Mouse (Mus musculus): ENCODE results near the gene Gm28043. TPM values are rescaled to one million over a fixed set of nuclear protein-coding genes. Genes with fewer than 3 reads are reported as not detected.
A peak's percentile ranks its signal among the peaks of the same experiment; 100 is the strongest.
"Not testable (repeated sequence)": the region's sequence is repeated elsewhere in the genome, so short reads cannot be mapped to it uniquely, and the experiment has no call there.

Gene Gm28043
- polyA plus RNA-seq, 1 experiment from 2014 or later = 2.3 TPM

DNA sequence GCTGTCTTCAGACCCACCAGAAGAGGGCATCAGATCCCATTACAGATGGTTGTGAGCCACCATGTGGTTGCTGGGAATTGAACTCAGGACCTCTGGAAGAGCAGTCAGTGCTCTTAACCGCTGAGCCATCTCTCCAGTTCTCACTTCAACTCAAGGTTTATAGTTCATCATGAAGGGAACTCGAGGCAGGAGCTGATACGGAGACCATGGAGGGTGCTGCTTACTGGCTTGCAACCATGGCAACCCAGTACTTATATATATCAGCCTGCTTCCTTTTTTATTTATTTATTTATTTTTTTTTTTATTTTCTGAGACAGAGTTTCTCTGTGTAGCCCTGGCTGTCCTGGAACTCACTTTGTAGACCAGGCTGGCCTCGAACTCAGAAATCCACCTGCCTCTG lies 99.1 kb downstream of the Gm28043 start:
- not testable (repeated sequence) for ATAC-seq (replicated peaks; ENCODE audit: insufficient number of reproducible peaks, low FRiP score, low TSS enrichment); H3K27me3 ChIP-seq (ENCODE audit: control insufficient read depth, insufficient read depth, low read length); H3K36me3 ChIP-seq (ENCODE audit: control insufficient read depth, insufficient read depth, low read length); H3K27ac ChIP-seq (ENCODE audit: low read depth, low read length); H3K9ac ChIP-seq (ENCODE audit: low read depth, low read length); H3K4me3 ChIP-seq (ENCODE audit: low read depth, low read length); H3K4me2 ChIP-seq; H3K9me3 ChIP-seq (replicated peaks; ENCODE audit: control insufficient read depth, low read length)
- 94% methylated on average over 4 of the region's 4 CpGs for WGBS (ENCODE audit: insufficient replicate concordance)
- H3K4me1 ChIP-seq (ENCODE audit: control insufficient read depth, insufficient read depth, low read length) = peaks cover 44% of the 10 kb centered on the region

GRCm38 (mm10) chr17:29716732-29717445 lies 102.2 kb downstream of the Gm28043 start, which contains the start of gene Ccdc167:
Gene Ccdc167, minus strand, starts transcription at chr17:29717044.
- ATAC-seq (replicated peaks; ENCODE audit: insufficient number of reproducible peaks, low FRiP score, low TSS enrichment) = peak; percentile 92

DNA sequence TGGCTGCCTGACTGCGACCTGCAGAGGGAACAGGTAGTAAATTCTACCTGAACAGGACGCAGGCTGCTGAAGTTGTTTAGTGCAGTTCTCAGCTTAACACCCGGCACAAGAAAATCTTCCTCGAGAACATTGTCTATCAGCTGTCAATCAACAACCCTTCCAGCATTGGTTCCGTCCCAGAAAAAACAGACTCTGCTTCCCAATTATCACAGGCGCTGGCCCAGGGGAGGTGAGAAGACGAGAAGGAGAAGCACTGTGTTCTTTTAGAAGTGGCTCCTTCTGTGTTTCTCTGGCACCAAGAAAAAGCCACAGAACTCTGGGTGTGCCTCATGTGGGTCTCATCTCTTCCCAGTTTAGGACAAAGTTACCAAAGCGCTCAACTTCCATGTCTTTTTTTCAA lies 104.0 kb downstream of the Gm28043 start:
- Histone ChIP-seq H3K4me3 (ENCODE audit: low read depth, low read length) (no peak overlapping the region), H3K4me1 (ENCODE audit: control insufficient read depth, insufficient read depth, low read length) (peaks cover 4% of the 10 kb centered on the region; the same call in 1 of the 2 replicates), H3K9ac (ENCODE audit: low read depth, low read length) (no peak overlapping the region), H3K4me2 (no peak overlapping the region), H3K36me3 (ENCODE audit: control insufficient read depth, insufficient read depth, low read length) (no peaks in the 10 kb centered on the region), H3K27ac (ENCODE audit: low read depth, low read length) (no peak overlapping the region), H3K27me3 (ENCODE audit: control insufficient read depth, insufficient read depth, low read length) (no peaks in the 10 kb centered on the region), H3K9me3 (replicated peaks; ENCODE audit: control insufficient read depth, low read length) (no peaks in the 10 kb centered on the region)
- no peak for ATAC-seq (replicated peaks; ENCODE audit: insufficient number of reproducible peaks, low FRiP score, low TSS enrichment)
- 77% methylated on average over 8 of the region's 8 CpGs for WGBS (ENCODE audit: insufficient replicate concordance)

More at GRCm38 (mm10) chr17:29716732-29717445, 102.2 kb downstream of the Gm28043 start, which contains the start of gene Ccdc167:
- Histone ChIP-seq H3K4me2 (peak within 1 kb of the TSS; percentile 80), H3K27ac (ENCODE audit: low read depth, low read length) (no peak within 1 kb of the TSS), H3K27me3 (ENCODE audit: control insufficient read depth, insufficient read depth, low read length) (no peaks in the 10 kb centered on the region), H3K9me3 (replicated peaks; ENCODE audit: control insufficient read depth, low read length) (no peaks in the 10 kb centered on the region), H3K36me3 (ENCODE audit: control insufficient read depth, insufficient read depth, low read length) (no peaks in the 10 kb centered on the region), H3K9ac (ENCODE audit: low read depth, low read length) (peak within 1 kb of the TSS; percentile 73), H3K4me1 (ENCODE audit: control insufficient read depth, insufficient read depth, low read length) (peaks cover 13% of the 10 kb centered on the region), H3K4me3 (ENCODE audit: low read depth, low read length) (peak within 1 kb of the TSS; percentile 55)
- WGBS (ENCODE audit: insufficient replicate concordance) = 5% methylated on average over 41 of the region's 41 CpGs

DNA sequence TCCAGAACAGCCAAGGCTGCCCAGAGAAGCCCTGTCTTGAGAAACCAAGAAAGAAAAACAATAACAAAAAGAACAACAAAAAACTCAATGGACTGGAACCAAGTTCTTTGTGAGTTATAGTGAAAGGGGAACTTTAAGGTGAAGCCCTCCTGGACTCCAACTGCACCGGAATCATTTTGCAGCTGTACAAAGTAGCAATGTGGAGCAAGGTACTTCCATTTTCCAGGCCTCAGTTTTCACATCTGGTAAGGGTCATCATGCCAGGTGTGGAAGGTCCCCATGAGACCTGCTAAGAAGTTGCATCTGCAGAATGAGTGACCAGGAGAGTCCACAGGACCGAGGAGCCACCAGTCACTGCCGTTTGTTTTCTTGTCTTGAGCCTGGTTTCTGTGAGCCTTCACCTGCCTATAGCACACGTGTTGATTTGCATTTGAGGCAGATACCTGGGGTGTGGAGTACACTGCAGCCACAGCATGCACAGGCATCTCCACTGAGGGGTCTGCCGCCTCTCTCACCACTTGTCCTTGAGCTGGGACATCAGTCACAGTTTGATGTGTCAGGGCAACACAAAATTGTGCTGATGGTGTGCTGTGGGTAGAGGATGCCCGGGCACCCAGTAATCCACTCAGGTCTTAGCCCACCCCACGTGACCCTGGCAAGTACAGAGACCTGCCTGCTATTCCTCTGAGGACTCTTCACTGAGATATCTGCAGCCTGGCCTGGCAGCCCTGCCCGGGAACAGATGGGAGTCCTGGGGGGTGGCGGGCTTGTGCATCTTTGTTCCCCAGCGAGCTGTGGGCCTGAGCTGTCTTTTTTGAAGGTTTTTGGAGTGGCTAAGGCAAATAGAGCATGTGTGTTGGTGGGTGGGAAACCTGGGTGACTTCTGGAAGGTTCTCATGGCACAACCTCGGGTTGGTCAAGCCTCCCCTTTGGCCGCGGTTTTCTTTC lies 105.2 kb downstream of the Gm28043 start:
- WGBS (ENCODE audit: insufficient replicate concordance) = 74% methylated on average over 13 of the region's 13 CpGs
- no peak overlapping the region for H3K9ac ChIP-seq (ENCODE audit: low read depth, low read length)
- H3K4me3 ChIP-seq (ENCODE audit: low read depth, low read length) = no peak overlapping the region
- ATAC-seq (replicated peaks; ENCODE audit: insufficient number of reproducible peaks, low FRiP score, low TSS enrichment) = no peak
- H3K9me3 ChIP-seq (replicated peaks; ENCODE audit: control insufficient read depth, low read length) = no peaks in the 10 kb centered on the region
- H3K4me2 ChIP-seq = no peak overlapping the region
- H3K27me3 ChIP-seq (ENCODE audit: control insufficient read depth, insufficient read depth, low read length) = no peaks in the 10 kb centered on the region
- peaks cover 4% of the 10 kb centered on the region; the same call in 1 of the 2 replicates for H3K4me1 ChIP-seq (ENCODE audit: control insufficient read depth, insufficient read depth, low read length)
- no peaks in the 10 kb centered on the region for H3K36me3 ChIP-seq (ENCODE audit: control insufficient read depth, insufficient read depth, low read length)
- no peak overlapping the region for H3K27ac ChIP-seq (ENCODE audit: low read depth, low read length)

DNA sequence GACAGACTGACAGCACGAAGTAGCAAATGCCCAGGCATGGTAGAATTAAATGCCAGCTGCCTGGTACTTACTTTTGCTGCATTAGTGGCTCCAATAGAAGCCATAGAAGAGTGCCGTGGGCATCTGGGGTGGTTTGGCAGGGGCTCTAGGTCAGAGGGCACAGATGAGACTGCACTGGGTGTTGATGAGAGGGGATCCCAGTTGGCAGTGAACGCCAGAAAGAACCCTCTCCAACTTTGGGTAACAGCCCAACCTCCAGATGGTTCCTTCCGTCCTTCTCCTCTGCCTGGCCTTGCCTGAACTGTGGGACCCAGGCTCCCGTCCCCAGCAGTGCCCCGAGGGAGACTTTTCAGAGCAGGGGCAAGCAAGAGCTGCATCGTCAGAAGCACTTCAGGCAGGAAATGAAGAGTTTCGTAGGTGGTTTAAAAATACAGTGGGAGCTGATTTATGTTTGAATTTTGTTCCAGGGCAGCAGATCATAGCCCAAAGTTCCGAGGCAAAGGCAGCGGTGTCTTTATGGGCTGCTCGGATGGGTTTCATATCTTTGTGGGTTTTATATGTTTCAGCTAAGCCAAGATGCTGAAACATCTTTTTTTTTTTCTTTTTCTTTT lies 106.2 kb downstream of the Gm28043 start:
- 71% methylated on average over 11 of the region's 11 CpGs for WGBS (ENCODE audit: insufficient replicate concordance)
- Histone ChIP-seq H3K9ac (ENCODE audit: low read depth, low read length) (no peak overlapping the region), H3K27ac (ENCODE audit: low read depth, low read length) (no peak overlapping the region), H3K27me3 (ENCODE audit: control insufficient read depth, insufficient read depth, low read length) (no peaks in the 10 kb centered on the region), H3K36me3 (ENCODE audit: control insufficient read depth, insufficient read depth, low read length) (no peaks in the 10 kb centered on the region), H3K9me3 (replicated peaks; ENCODE audit: control insufficient read depth, low read length) (no peaks in the 10 kb centered on the region), H3K4me1 (ENCODE audit: control insufficient read depth, insufficient read depth, low read length) (peaks cover 4% of the 10 kb centered on the region; the same call in 1 of the 2 replicates), H3K4me3 (ENCODE audit: low read depth, low read length) (no peak overlapping the region), H3K4me2 (no peak overlapping the region)
- no peak for ATAC-seq (replicated peaks; ENCODE audit: insufficient number of reproducible peaks, low FRiP score, low TSS enrichment)

GRCm38 (mm10) chr17:29724610-29725009 lies 109.9 kb downstream of the Gm28043 start:
- no peaks in the 10 kb centered on the region for H3K4me1 ChIP-seq (ENCODE audit: control insufficient read depth, insufficient read depth, low read length)
- no peak overlapping the region for H3K4me3 ChIP-seq (ENCODE audit: low read depth, low read length)
- no peaks in the 10 kb centered on the region for H3K9me3 ChIP-seq (replicated peaks; ENCODE audit: control insufficient read depth, low read length)
- no peak overlapping the region for H3K9ac ChIP-seq (ENCODE audit: low read depth, low read length)
- H3K27me3 ChIP-seq (ENCODE audit: control insufficient read depth, insufficient read depth, low read length) = no peaks in the 10 kb centered on the region; the same call in 1 of the 2 replicates
- no peaks in the 10 kb centered on the region for H3K36me3 ChIP-seq (ENCODE audit: control insufficient read depth, insufficient read depth, low read length)
- 84% methylated on average over 6 of the region's 6 CpGs for WGBS (ENCODE audit: insufficient replicate concordance)
- no peak overlapping the region for H3K27ac ChIP-seq (ENCODE audit: low read depth, low read length)
- no peak overlapping the region for H3K4me2 ChIP-seq
- no peak for ATAC-seq (replicated peaks; ENCODE audit: insufficient number of reproducible peaks, low FRiP score, low TSS enrichment)

- H3K4me3 ChIP-seq (ENCODE audit: low read depth, low read length) = no peak overlapping the region
- no peaks in the 10 kb centered on the region for H3K9me3 ChIP-seq (replicated peaks; ENCODE audit: control insufficient read depth, low read length)
- 75% methylated on average over 6 of the region's 6 CpGs for WGBS (ENCODE audit: insufficient replicate concordance)
- H3K4me2 ChIP-seq = no peak overlapping the region
- no peaks in the 10 kb centered on the region for H3K36me3 ChIP-seq (ENCODE audit: control insufficient read depth, insufficient read depth, low read length)
- no peak for ATAC-seq (replicated peaks; ENCODE audit: insufficient number of reproducible peaks, low FRiP score, low TSS enrichment)
- H3K4me1 ChIP-seq (ENCODE audit: control insufficient read depth, insufficient read depth, low read length) = no peaks in the 10 kb centered on the region
- H3K9ac ChIP-seq (ENCODE audit: low read depth, low read length) = no peak overlapping the region
- no peak overlapping the region for H3K27ac ChIP-seq (ENCODE audit: low read depth, low read length)
- no peaks in the 10 kb centered on the region; the same call in 1 of the 2 replicates for H3K27me3 ChIP-seq (ENCODE audit: control insufficient read depth, insufficient read depth, low read length)
Observed at GRCm38 (mm10) chr17:29725027-29725620, 110.4 kb downstream of the Gm28043 start.

GRCm38 (mm10) chr17:29728082-29728481 lies 113.4 kb downstream of the Gm28043 start:
- H3K4me1 ChIP-seq (ENCODE audit: control insufficient read depth, insufficient read depth, low read length) = peaks cover 9% of the 10 kb centered on the region; the same call in 1 of the 2 replicates
- no peaks in the 10 kb centered on the region; the same call in 1 of the 2 replicates for H3K27me3 ChIP-seq (ENCODE audit: control insufficient read depth, insufficient read depth, low read length)
- H3K4me3 ChIP-seq (ENCODE audit: low read depth, low read length) = no peak overlapping the region
- H3K9ac ChIP-seq (ENCODE audit: low read depth, low read length) = no peak overlapping the region
- H3K27ac ChIP-seq (ENCODE audit: low read depth, low read length) = no peak overlapping the region
- WGBS (ENCODE audit: insufficient replicate concordance) = 37% methylated on average over 8 of the region's 8 CpGs
- H3K9me3 ChIP-seq (replicated peaks; ENCODE audit: control insufficient read depth, low read length) = no peaks in the 10 kb centered on the region
- H3K36me3 ChIP-seq (ENCODE audit: control insufficient read depth, insufficient read depth, low read length) = no peaks in the 10 kb centered on the region
- ATAC-seq (replicated peaks; ENCODE audit: insufficient number of reproducible peaks, low FRiP score, low TSS enrichment) = no peak
- no peak overlapping the region for H3K4me2 ChIP-seq
